Mouse (Mus musculus) heart, embryonic 11.5 days (tissue): ENCODE measurements around the gene Vdac2. TPM values are rescaled to one million over a fixed set of nuclear protein-coding genes. Genes with fewer than 3 reads are reported as not detected.

Experiments used
- ATAC-seq: fragments of 200-750 bp; cut with Nextera tagmentation; replicated peaks from 2 replicates; pipeline ENCODE4 v1.8.0; 2017; ENCODE audit warnings: moderate library complexity; ENCODE audit not compliant: insufficient number of reproducible peaks, low FRiP score, low TSS enrichment
- H3K27ac ChIP-seq: fragments of 300-500 bp; sonication (generic); 2 replicates; pipeline ENCODE4 v1.5.1; 2014; ENCODE audit warnings: mild to moderate bottlenecking, low read depth, low read length
- H3K27me3 ChIP-seq: fragments of 300-500 bp; sonication (generic); 2 replicates; pipeline ENCODE4 v1.6.1; 2014; ENCODE audit warnings: mild to moderate bottlenecking, low read length, mixed read lengths; ENCODE audit not compliant: control insufficient read depth, insufficient read depth
- H3K36me3 ChIP-seq: fragments of 300-500 bp; sonication (generic); 2 replicates; pipeline ENCODE4 v1.6.1; 2014; ENCODE audit warnings: mild to moderate bottlenecking, low read length, moderate library complexity, mixed read lengths; ENCODE audit not compliant: control insufficient read depth, insufficient read depth
- H3K4me1 ChIP-seq: fragments of 300-500 bp; sonication (generic); 2 replicates; pipeline ENCODE4 v1.6.1; 2014; ENCODE audit warnings: low read length; ENCODE audit not compliant: control insufficient read depth, insufficient read depth
- H3K4me2 ChIP-seq: fragments of 300-500 bp; sonication (generic); 2 replicates; pipeline ENCODE4 v1.6.1; 2014; ENCODE audit warnings: mild to moderate bottlenecking, moderate library complexity
- H3K4me3 ChIP-seq: fragments of 300-500 bp; sonication (generic); 2 replicates; pipeline ENCODE4 v1.5.1; 2014; ENCODE audit warnings: low read depth, low read length
- H3K9ac ChIP-seq: fragments of 300-500 bp; sonication (generic); 2 replicates; pipeline ENCODE4 v1.6.1; 2014; ENCODE audit warnings: mild to moderate bottlenecking, low read depth, low read length, moderate library complexity
- H3K9me3 ChIP-seq: fragments of 300-500 bp; sonication (generic); replicated peaks from 2 replicates; pipeline ENCODE4 v1.6.1; 2016; ENCODE audit warnings: low read length; ENCODE audit not compliant: control insufficient read depth
- WGBS: fragments of 180-500 bp; shearing (Covaris S2); extraction: QIAGEN DNeasy Blood & Tissue Kit; methylation state at CpG from one replicate; pipeline ENCODE4 v1.1.7; 2014; ENCODE audit not compliant: insufficient replicate concordance; 5-methylcytosine and 5-hydroxymethylcytosine counted together
- polyA plus RNA-seq: library from polyadenylated mRNA; unstranded; fragments of >200 nt; fragmentation: Nextera tagmentation; extraction: Ambion mirVana; gene quantifications from 2 replicates; pipeline ENCODE4 v1.2.1, GENCODE M21; 2014

Vdac2 gene
- polyA plus RNA-seq, 1 experiment from 2014 or later, result 434 TPM

GRCm38 (mm10) chr14:21853456-21854109 lies 28.5 kb downstream of the Vdac2 start:
- no peaks in the 10 kb centered on the region for H3K36me3 ChIP-seq
- H3K4me3 ChIP-seq, result peak overlapping the region; percentile 29
- H3K27ac ChIP-seq, result peak overlapping the region; percentile 51; the same call in 1 of the 2 replicates
- 0 out of 2 replicates have a peak, but pooled peaks have one; percentile 14 for ATAC-seq
- WGBS, result 6% methylated on average over 17 of the region's 17 CpGs
- H3K9me3 ChIP-seq, result no peaks in the 10 kb centered on the region
- H3K27me3 ChIP-seq, result no peaks in the 10 kb centered on the region
- peak overlapping the region; percentile 4; the same call in 1 of the 2 replicates for H3K9ac ChIP-seq
- H3K4me2 ChIP-seq, result peak overlapping the region; percentile 60
- peaks cover 25% of the 10 kb centered on the region for H3K4me1 ChIP-seq

DNA sequence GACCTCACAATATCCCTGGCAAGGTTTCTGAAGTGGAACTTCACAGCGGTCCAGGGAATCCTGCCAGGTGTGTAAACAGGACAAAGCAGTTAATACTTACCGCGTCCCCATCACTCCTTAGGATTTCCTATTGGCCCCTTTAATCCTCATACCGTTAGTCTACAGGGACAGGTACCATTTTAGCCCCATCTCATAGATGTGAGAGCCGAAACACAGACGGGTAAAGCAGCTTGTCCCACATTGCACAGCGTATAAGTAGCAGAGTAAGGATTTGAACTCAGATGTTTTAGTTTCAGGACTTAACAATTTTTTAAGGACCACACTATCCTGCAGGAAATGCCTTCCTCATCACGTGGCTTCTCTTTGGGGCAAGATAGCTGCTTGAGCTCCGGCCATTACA lies 29.2 kb downstream of the Vdac2 start:
- Histone ChIP-seq H3K9me3 (no peaks in the 10 kb centered on the region), H3K4me1 (peaks cover 25% of the 10 kb centered on the region), H3K4me2 (peak overlapping the region; percentile 60), H3K27ac (no peak overlapping the region), H3K27me3 (no peaks in the 10 kb centered on the region), H3K4me3 (no peak overlapping the region), H3K36me3 (no peaks in the 10 kb centered on the region), H3K9ac (no peak overlapping the region)
- no peak for ATAC-seq
- WGBS, result 66% methylated on average over 9 of the region's 9 CpGs

- Histone ChIP-seq H3K27me3 (no peaks in the 10 kb centered on the region), H3K9ac (no peak overlapping the region), H3K36me3 (no peaks in the 10 kb centered on the region), H3K9me3 (no peaks in the 10 kb centered on the region), H3K4me1 (peaks cover 15% of the 10 kb centered on the region; the same call in 1 of the 2 replicates), H3K4me2 (no peak overlapping the region), H3K4me3 (no peak overlapping the region), H3K27ac (no peak overlapping the region)
- 16% methylated on average over 3 of the region's 3 CpGs for WGBS
- ATAC-seq, result no peak
Measured at GRCm38 (mm10) chr14:21855961-21856360, 30.9 kb downstream of the Vdac2 start.

DNA sequence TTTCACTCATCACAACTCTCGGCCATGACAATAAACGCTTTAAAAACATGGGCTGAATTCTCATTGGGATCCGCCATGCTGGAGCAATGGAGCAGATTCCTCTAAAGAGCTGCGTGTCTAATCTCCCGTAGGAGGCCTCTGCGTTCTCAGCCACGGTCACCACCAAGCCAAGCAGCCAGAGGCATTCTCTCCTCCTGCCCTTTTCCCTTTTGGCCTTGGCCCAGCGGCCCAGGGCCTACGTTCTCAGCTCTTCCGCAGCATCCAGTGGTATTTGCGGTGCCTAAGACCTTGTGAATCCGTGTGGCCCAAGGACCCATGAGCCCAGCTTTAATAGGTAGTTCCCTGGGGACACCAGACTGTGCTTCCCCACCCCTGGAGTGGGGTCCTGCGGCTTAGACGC lies 31.8 kb downstream of the Vdac2 start:
- WGBS, result 83% methylated on average over 14 of the region's 14 CpGs
- Histone ChIP-seq H3K4me3 (no peak overlapping the region), H3K27ac (no peak overlapping the region), H3K27me3 (no peaks in the 10 kb centered on the region), H3K4me1 (peaks cover 11% of the 10 kb centered on the region; the same call in 1 of the 2 replicates), H3K36me3 (no peaks in the 10 kb centered on the region), H3K9me3 (no peaks in the 10 kb centered on the region), H3K4me2 (no peak overlapping the region), H3K9ac (no peak overlapping the region)
- no peak for ATAC-seq

DNA sequence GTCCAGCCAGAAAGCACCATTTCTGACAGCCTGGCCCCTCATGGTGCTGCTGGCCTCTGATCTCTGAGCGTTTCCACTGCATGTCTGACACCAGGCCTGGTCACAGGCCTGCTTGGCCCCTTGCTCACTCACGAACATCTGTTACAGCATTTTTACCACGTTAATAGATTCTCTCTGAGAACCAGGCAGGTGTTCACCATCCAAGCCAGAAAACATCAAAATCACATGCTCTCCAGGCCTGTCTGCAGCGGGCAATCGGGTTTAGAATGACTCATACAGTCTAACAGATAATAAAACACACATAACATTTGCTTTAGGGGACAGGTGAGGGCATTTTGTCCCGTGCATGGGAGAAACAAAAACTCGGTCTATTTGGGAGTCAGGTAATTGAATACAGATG lies 41.3 kb downstream of the Vdac2 start:
- Histone ChIP-seq H3K27me3 (no peaks in the 10 kb centered on the region), H3K36me3 (no peaks in the 10 kb centered on the region), H3K4me1 (no peaks in the 10 kb centered on the region), H3K9ac (no peak overlapping the region), H3K4me2 (no peak overlapping the region), H3K27ac (no peak overlapping the region), H3K4me3 (no peak overlapping the region), H3K9me3 (no peaks in the 10 kb centered on the region)
- 50% methylated on average over 7 of the region's 7 CpGs for WGBS
- ATAC-seq, result no peak

- no peak overlapping the region for H3K4me3 ChIP-seq
- no peak overlapping the region for H3K9ac ChIP-seq
- 76% methylated on average over 7 of the region's 7 CpGs for WGBS
- no peak overlapping the region for H3K4me2 ChIP-seq
- H3K27me3 ChIP-seq, result no peaks in the 10 kb centered on the region
- H3K27ac ChIP-seq, result no peak overlapping the region
- no peaks in the 10 kb centered on the region for H3K9me3 ChIP-seq
- H3K4me1 ChIP-seq, result no peaks in the 10 kb centered on the region
- H3K36me3 ChIP-seq, result no peaks in the 10 kb centered on the region
- ATAC-seq, result no peak
Measured at GRCm38 (mm10) chr14:21866816-21867215, 41.8 kb downstream of the Vdac2 start.

GRCm38 (mm10) chr14:21890430-21890829 lies 65.4 kb downstream of the Vdac2 start:
- Histone ChIP-seq H3K4me1 (no peaks in the 10 kb centered on the region; the same call in 1 of the 2 replicates), H3K9me3 (no peaks in the 10 kb centered on the region), H3K27ac (no peak overlapping the region), H3K4me3 (no peak overlapping the region), H3K9ac (no peak overlapping the region), H3K27me3 (no peaks in the 10 kb centered on the region), H3K36me3 (no peaks in the 10 kb centered on the region), H3K4me2 (no peak overlapping the region)
- no peak for ATAC-seq
- WGBS, result 86% methylated on average over 2 of the region's 2 CpGs

DNA sequence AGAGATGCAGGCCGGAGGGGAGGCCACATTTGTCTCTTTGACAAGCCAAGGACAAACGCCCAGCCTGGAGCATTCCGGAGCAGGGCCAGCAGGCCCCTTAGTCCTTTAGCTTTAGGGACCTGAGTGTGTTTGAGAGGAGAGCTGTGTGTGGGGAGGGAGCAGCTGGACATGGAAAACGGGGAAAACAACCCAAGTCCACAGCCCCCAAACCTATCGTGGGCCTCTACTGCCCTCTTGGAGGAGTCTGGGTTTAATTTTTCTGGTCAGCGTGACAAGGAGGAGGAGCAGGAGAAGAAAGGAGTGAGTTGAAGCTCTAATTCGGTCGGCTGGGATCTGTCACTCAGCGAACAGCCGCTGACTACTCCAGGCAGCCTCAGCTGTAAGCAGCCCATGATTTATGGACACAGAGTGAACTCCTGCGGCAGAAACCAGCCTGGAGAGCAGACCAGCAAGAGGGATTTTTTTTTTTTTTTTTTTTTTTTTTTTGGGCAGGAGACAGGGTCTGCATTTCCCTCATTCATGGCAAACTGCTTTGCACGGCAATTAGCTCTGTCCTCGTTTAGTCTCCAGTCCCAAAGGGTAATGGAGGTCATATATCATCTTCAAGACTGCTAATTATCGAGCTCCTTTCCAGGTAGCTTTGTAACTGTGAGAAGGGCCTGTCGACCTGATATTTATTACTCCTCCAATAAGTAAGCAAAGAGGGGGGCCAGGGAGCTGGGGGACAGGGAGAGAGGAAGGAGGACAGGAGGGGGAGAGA lies 66.7 kb downstream of the Vdac2 start:
- H3K9ac ChIP-seq, result peak overlapping the region; percentile 29; the same call in 1 of the 2 replicates
- 26% methylated on average over 15 of the region's 15 CpGs for WGBS
- no peaks in the 10 kb centered on the region for H3K27me3 ChIP-seq
- no peak overlapping the region for H3K4me3 ChIP-seq
- peak; percentile 66 for ATAC-seq
- H3K9me3 ChIP-seq, result no peaks in the 10 kb centered on the region
- H3K4me1 ChIP-seq, result no peaks in the 10 kb centered on the region; the same call in 1 of the 2 replicates
- H3K27ac ChIP-seq, result peak overlapping the region; percentile 57; the same call in 1 of the 2 replicates
- peak overlapping the region; percentile 52 for H3K4me2 ChIP-seq
- H3K36me3 ChIP-seq, result no peaks in the 10 kb centered on the region
